Mouse (Mus musculus): ENCODE measurements around the gene Hsd3b2. TPM values are rescaled to one million over a fixed set of nuclear protein-coding genes. Genes with fewer than 3 reads are reported as not detected.

Hsd3b2 gene
- not detected for polyA plus RNA-seq (2017; shearing (Covaris generic))

DNA sequence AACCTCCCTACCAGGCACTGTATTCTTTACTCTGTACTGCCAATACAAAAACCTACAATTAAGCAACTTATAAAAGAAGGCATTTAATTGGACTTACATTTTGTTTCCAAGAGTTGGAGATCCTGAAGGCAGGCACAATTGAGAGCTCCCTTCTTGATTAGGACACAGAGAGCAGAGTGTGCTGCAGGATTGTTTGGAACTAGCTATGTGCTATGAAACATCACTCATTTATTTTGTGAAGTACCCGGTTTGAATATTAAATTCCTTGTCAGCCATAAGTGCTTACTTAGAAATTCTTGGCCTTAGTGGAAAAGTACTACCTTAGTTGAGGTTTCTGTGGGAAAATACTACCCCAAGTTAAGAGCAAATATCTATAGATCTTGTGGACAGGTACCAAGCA is at the start of gene Hsd3b2:
Gene Hsd3b2, minus strand, starts transcription at position 168 of the 400 bp plus-strand sequence.

Other genes starting within 250 kb of the Hsd3b2 start
- not detected for gene Hsd3b4, start 214.0 kb downstream of the Hsd3b2 start, polyA plus RNA-seq (2017; shearing (Covaris generic))
- not detected for gene Gm10681, start 135.7 kb downstream of the Hsd3b2 start, polyA plus RNA-seq (2017; shearing (Covaris generic))
- gene Hsd3b5, start 94.3 kb downstream of the Hsd3b2 start, polyA plus RNA-seq (2017; shearing (Covaris generic)): not detected
- gene Hsd3b3, start 38.6 kb upstream of the Hsd3b2 start, polyA plus RNA-seq (2017; shearing (Covaris generic)): 0.13 TPM
- not detected for gene Hsd3b6, start 89.9 kb upstream of the Hsd3b2 start, polyA plus RNA-seq (2017; shearing (Covaris generic))
- gene Hsd3b1, start 135.3 kb upstream of the Hsd3b2 start, polyA plus RNA-seq (2017; shearing (Covaris generic)): not detected
- not detected for gene Hao2, start 168.7 kb upstream of the Hsd3b2 start, polyA plus RNA-seq (2017; shearing (Covaris generic))